Mouse (Mus musculus) neural tube, embryonic 15.5 days (tissue): ENCODE measurements around the gene Filip1. TPM values are rescaled to one million over a fixed set of nuclear protein-coding genes. Genes with fewer than 3 reads are reported as not detected.

Source experiments
- ATAC-seq: fragments of 200-750 bp; cut with Nextera tagmentation; 2 replicates; pipeline ENCODE4 v1.8.0; 2017; ENCODE audit warnings: mild to moderate bottlenecking, moderate TSS enrichment, moderate library complexity; ENCODE audit not compliant: low FRiP score
- H3K27ac ChIP-seq: fragments of 300-500 bp; sonication (generic); replicated peaks from 2 replicates; pipeline ENCODE4 v1.5.1; 2015; ENCODE audit warnings: mild to moderate bottlenecking, inconsistent platforms
- H3K27me3 ChIP-seq: fragments of 300-500 bp; sonication (generic); replicated peaks from 2 replicates; pipeline ENCODE4 v1.6.1; 2015; ENCODE audit warnings: inconsistent platforms
- H3K36me3 ChIP-seq: fragments of 300-500 bp; sonication (generic); 2 replicates; pipeline ENCODE4 v1.6.1; 2015; ENCODE audit warnings: inconsistent platforms
- H3K4me1 ChIP-seq: fragments of 300-500 bp; sonication (generic); 2 replicates; pipeline ENCODE4 v1.6.1; 2015; ENCODE audit warnings: inconsistent platforms
- H3K4me2 ChIP-seq: fragments of 300-500 bp; sonication (generic); 2 replicates; pipeline ENCODE4 v1.6.1; 2015; ENCODE audit warnings: inconsistent platforms, mild to moderate bottlenecking, moderate library complexity
- H3K4me3 ChIP-seq: fragments of 300-500 bp; sonication (generic); replicated peaks from 2 replicates; pipeline ENCODE4 v1.5.1; 2015; ENCODE audit warnings: mild to moderate bottlenecking, inconsistent platforms
- H3K9ac ChIP-seq: fragments of 300-500 bp; sonication (generic); replicated peaks from 2 replicates; pipeline ENCODE4 v1.6.1; 2015; ENCODE audit warnings: mild to moderate bottlenecking, inconsistent platforms
- H3K9me3 ChIP-seq: fragments of 300-500 bp; sonication (generic); replicated peaks from 2 replicates; pipeline ENCODE4 v1.6.1; 2016; ENCODE audit warnings: inconsistent platforms
- WGBS: fragments of 180-500 bp; shearing (Covaris S2); methylation state at CpG from one replicate; pipeline ENCODE4 v1.1.7; 2015; ENCODE audit warnings: mixed read lengths; 5-methylcytosine and 5-hydroxymethylcytosine counted together
- polyA plus RNA-seq: library from polyadenylated mRNA; unstranded; fragments of >200 nt; fragmentation: Nextera tagmentation; extraction: Ambion mirVana; gene quantifications from 2 replicates; pipeline ENCODE4 v1.2.1, GENCODE M21; 2015

Filip1 gene
- polyA plus RNA-seq, 1 experiment from 2014 or later, result 3.0 TPM

DNA sequence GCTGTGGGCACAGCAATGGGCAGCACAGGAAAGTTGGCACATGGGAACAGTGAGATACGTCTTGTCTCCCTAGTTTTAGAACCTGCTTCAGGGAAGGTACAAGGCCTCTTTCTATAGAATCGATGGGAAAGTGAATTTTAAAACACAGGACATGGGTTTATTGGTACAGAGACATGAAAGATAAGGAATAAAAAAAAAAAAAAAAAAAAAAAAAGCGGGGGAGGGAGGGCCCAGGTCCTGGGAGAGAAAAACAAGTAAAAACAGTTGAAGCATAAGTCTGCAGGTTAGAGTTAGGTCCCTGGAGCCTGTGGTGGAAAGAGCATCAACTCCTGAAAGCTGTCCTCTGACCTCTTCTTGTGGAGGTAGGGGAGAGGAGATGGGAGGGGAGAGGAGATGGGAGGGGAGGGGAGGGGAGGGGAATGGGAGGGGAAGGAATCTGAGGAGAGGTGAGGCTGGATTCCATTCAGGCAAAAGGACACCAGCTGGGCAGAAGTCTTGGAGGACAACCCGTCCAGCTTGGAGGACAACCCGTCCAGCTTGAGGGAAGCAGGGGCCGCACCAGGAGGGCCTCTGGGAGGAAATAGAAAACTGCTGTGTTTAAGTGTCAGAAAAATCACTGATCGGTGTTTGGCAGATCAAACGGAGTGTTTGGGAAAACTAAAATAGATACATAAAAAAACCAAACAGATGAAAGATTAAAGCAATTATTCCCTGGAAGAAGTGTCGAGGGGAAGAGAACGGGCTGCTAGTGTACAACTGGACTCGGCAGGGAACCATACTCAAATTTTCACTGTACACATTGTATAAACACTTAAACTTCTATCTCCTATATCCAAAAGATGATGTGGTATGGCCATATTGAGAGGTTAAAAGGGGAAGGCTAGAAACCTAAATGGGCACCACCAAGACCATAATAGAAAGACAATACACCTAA lies 201.4 kb downstream of the Filip1 start:
- no peaks in the 10 kb centered on the region for H3K36me3 ChIP-seq
- no peak overlapping the region for H3K4me3 ChIP-seq
- 86% methylated on average over 10 of the region's 11 CpGs for WGBS
- no peak for ATAC-seq
- no peak overlapping the region for H3K9ac ChIP-seq
- H3K9me3 ChIP-seq, result no peaks in the 10 kb centered on the region
- H3K4me2 ChIP-seq, result no peak overlapping the region
- no peak overlapping the region for H3K27ac ChIP-seq
- no peaks in the 10 kb centered on the region for H3K27me3 ChIP-seq
- no peaks in the 10 kb centered on the region for H3K4me1 ChIP-seq

DNA sequence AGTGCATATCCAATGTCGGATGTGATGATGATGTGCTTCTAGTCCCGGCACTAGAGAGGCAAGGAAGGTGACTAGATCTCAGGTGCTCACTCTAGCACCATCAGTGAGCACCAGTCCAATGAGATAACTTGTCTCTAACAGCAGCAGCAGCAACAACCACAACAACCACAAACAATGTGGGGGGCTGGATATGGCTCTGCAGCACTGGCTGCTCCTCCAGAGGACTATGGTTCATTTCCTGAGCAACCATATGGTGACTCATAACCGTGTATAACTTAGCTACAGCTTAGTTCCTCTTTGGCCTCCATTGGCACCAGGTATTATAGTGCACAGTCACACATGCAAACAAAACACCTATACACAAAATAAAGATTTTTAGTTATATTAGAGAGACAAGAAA lies 202.1 kb downstream of the Filip1 start:
- ATAC-seq, result no peak
- Histone ChIP-seq H3K9ac (no peak overlapping the region), H3K4me1 (no peaks in the 10 kb centered on the region), H3K27me3 (no peaks in the 10 kb centered on the region), H3K4me2 (no peak overlapping the region), H3K4me3 (no peak overlapping the region), H3K27ac (no peak overlapping the region), H3K9me3 (no peaks in the 10 kb centered on the region), H3K36me3 (no peaks in the 10 kb centered on the region)
- WGBS, result 87% methylated on average over 3 of the region's 3 CpGs

DNA sequence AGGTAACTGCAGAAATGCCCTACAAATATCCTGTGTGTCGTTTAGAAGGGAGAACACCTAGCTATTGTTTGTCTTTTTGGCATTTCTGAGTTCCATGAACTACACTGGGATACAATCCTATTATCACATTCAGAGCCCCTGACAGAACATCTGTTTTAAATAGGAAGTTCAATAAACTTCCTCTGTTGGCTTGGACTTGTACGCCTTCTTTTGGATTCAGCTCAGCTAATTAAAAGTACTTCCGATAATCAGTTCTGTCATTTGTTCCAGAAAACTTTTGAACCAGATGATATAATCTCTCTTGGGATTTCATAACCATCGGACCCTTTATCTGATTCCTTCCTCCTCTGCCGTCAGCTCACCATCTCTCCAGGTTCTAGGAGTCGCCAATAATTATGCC lies 203.2 kb downstream of the Filip1 start:
- Histone ChIP-seq H3K4me2 (no peak overlapping the region), H3K27me3 (no peaks in the 10 kb centered on the region), H3K9ac (no peak overlapping the region), H3K36me3 (no peaks in the 10 kb centered on the region), H3K27ac (no peak overlapping the region), H3K9me3 (no peaks in the 10 kb centered on the region), H3K4me3 (no peak overlapping the region), H3K4me1 (no peaks in the 10 kb centered on the region)
- whole genome bisulfite sequencing, result 85% methylated on average over 6 of the region's 6 CpGs
- ATAC-seq, result no peak

DNA sequence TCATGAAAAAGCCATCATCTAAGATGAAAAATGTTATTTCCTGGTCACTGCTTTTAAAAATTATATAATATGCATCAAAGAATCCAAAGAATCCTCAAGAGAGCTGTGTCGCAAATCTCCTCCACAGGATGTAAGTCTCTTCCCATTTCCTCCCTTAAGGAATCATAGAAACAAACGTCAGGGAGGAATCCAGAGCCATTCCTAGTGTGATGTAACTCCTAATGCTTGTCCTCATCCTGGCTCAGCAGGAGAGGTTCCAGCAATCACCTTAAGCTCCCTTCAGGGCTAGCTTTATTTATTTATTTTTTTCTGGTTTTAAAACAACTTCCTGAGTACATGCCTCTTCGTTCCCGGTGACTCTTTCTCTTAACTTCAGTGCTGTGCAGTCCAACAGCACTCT lies 205.5 kb downstream of the Filip1 start:
- Histone ChIP-seq H3K9ac (no peak overlapping the region), H3K4me1 (no peaks in the 10 kb centered on the region), H3K9me3 (no peaks in the 10 kb centered on the region), H3K4me2 (no peak overlapping the region), H3K27me3 (no peaks in the 10 kb centered on the region), H3K36me3 (no peaks in the 10 kb centered on the region), H3K4me3 (no peak overlapping the region), H3K27ac (no peak overlapping the region)
- 59% methylated on average over 4 of the region's 4 CpGs for WGBS
- ATAC-seq, result no peak

DNA sequence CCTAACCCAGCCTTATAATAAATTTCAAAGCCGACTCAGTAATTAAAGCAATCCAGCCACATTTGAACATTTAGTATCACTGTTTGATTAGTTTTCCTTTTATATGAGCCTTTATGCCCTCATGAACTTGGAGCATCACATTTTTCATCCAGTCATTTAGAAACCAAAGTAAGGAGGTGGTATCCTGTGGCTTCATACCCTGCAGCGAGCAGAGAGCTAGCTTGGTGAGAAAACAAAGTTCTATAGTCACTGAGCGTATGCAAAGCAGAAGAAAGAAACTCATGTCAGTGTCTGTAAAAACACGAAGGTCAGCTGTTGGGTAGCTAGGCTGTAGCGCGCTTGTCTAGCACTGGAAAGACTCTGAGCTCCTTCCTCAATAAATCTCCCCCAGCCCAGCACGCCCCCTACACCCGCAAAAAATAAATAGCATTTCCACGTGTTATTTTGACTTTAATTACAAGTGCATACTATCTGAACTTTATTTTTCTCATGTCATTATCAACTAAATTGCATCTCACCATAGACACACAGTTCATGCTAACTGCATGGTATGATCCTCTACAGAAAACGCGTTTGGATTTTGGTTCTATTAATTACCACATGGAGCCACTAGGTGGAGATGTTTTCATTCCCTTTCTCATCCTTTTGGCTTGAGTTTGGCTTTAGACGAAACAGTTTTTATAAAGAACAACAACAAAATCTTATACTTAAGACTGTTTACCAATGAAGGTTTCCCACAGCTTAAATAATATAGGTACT lies 206.2 kb downstream of the Filip1 start:
- no peak overlapping the region for H3K9ac ChIP-seq
- 0 out of 2 replicates have a peak overlapping the region, but pooled peaks have one; percentile 9 for H3K4me2 ChIP-seq
- WGBS, result 38% methylated on average over 12 of the region's 12 CpGs
- no peaks in the 10 kb centered on the region for H3K36me3 ChIP-seq
- peak; percentile 82; the same call in 1 of the 2 replicates for ATAC-seq
- H3K4me1 ChIP-seq, result no peaks in the 10 kb centered on the region
- H3K27ac ChIP-seq, result no peak overlapping the region
- H3K4me3 ChIP-seq, result no peak overlapping the region
- H3K27me3 ChIP-seq, result no peaks in the 10 kb centered on the region
- H3K9me3 ChIP-seq, result no peaks in the 10 kb centered on the region

DNA sequence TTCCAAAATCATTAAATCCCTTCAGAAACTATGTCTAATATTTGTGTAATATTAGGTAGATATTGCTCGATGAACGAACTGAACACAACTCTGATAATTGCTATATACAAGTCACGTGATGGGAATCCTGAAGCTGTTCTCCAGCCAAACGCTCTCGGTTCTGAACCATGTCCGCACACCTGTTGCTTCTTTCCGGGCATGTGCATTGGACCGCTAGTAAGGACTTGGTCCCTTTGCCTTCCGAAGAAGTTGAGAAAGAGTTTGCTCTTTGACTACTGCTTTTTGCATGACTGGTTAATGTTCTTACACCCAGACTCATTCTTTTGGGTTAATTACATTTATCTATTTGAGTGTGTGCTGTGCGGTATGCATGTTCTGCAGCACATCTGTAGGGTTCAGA lies 207.2 kb downstream of the Filip1 start:
- H3K27me3 ChIP-seq, result no peaks in the 10 kb centered on the region
- H3K9me3 ChIP-seq, result no peaks in the 10 kb centered on the region
- WGBS, result 90% methylated on average over 10 of the region's 10 CpGs
- no peaks in the 10 kb centered on the region for H3K36me3 ChIP-seq
- no peak for ATAC-seq
- no peak overlapping the region for H3K4me2 ChIP-seq
- no peak overlapping the region for H3K4me3 ChIP-seq
- H3K27ac ChIP-seq, result no peak overlapping the region
- H3K9ac ChIP-seq, result no peak overlapping the region
- H3K4me1 ChIP-seq, result no peaks in the 10 kb centered on the region

DNA sequence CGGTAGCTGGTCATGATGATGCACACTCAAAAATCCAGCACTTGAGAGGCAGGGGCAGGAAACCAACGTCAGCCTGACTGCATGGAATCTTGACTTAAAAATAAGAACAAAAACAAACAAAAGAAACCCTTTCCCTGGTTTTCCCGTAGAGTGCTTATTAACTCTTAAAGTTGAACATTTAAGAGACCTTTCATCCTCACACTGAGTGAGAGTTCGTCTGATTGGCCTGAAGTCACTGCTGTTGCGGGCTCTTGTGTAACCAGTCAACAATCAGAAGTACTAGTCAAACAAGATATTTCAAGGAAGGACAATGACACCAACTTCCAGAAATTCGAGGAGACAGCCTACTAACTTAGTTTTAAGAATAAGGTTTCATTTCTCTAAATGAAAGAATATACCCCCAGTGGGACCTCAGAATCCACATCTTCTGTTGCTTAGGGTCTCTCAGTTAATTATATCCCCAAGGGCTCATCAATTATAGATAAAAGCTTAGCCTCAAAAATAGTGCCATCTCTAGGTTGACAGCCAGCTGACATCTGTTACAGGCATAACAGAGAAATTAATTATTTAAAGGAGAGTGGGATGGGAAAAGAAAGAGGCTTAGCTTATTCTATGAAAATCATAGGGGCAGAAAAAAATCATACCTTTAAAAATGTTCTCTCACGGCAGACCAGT lies 216.1 kb downstream of the Filip1 start:
- Histone ChIP-seq H3K9me3 (no peaks in the 10 kb centered on the region), H3K4me2 (no peak overlapping the region), H3K27ac (no peak overlapping the region), H3K36me3 (no peaks in the 10 kb centered on the region), H3K4me1 (peaks cover 9% of the 10 kb centered on the region), H3K4me3 (no peak overlapping the region), H3K27me3 (no peaks in the 10 kb centered on the region), H3K9ac (no peak overlapping the region)
- 83% methylated on average over 7 of the region's 7 CpGs for WGBS
- ATAC-seq, result no peak

DNA sequence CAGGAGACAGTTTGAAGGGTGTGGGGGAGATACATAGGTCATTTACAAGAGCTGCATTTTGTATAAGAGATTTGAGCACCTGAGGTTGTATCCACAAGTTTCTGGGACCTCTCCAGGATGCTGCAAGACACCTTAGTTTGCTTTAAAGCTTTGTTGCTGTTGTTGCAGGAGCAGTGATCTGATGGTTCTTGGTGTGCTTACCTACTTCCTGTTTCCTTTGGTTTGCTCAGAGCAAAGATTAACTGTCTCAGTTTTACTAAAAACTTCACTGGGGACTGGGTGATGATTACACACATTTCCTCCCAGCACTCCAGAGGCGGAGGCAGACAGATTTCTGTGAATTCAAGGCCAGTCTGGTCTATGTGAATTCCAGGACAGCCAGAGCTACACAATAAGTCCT lies 217.6 kb downstream of the Filip1 start:
- no peak for ATAC-seq
- no peak overlapping the region for H3K9ac ChIP-seq
- WGBS, result 80% methylated on average over 1 of the region's 1 CpGs
- H3K36me3 ChIP-seq, result no peaks in the 10 kb centered on the region
- H3K27ac ChIP-seq, result no peak overlapping the region
- no peaks in the 10 kb centered on the region for H3K9me3 ChIP-seq
- no peak overlapping the region for H3K4me3 ChIP-seq
- no peaks in the 10 kb centered on the region for H3K27me3 ChIP-seq
- H3K4me2 ChIP-seq, result no peak overlapping the region
- H3K4me1 ChIP-seq, result peaks cover 22% of the 10 kb centered on the region

DNA sequence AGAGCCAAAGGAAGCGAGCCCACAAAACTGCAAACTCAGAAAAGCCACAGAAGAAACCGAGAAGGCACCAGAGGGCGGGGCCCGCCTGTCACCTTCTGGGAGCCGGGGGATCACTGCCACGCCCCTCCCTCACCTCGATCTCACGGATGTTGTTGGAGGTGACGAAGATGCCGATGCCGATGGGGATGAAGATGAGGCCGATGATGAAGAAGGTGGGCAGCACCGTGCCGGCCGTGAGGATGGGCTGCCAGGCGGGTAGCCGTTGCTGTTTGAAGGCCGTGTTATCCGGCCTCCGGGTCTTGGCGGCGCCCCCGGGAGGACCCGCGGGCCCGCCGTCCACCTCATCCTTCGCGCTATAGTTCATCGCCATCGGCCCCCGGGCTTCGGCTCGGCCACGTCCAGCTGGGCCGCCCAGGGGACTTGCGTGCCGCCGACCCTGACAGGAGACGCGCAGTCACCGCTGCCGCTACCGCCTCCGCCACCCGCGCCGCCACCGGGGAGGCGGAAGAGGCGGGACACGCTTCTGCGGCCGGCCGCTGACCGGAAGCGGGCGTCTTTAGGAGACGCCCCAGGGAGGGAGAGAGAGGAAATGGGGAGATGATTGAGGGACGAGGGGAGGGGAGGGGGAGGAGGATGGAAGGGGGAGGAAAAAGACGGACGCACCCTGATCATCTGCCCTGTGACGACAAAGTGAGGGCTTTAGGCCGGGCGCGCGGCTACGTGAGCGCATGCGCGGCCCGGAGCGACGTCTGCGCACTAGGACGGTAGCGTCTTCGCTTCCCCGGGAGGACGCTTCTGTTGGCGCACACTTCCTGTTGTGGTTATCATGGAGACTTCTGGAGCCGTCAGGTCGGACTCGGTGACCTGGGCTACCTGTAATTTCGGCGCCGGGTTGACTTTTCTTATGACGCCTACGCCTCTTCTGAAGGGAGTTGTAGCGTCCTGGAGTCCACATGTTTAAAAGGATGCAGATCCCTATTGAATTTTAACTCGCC lies 219.5 kb downstream of the Filip1 start, which contains the start of gene Tmem30a:
Gene Tmem30a (minus strand): TSS at position 667 of the 995 bp plus-strand sequence.
- Histone ChIP-seq H3K4me1 (peaks cover 30% of the 10 kb centered on the region), H3K4me2 (peak within 1 kb of the TSS; percentile 72), H3K4me3 (peak within 1 kb of the TSS; percentile 83), H3K9me3 (no peaks in the 10 kb centered on the region), H3K27me3 (no peaks in the 10 kb centered on the region), H3K27ac (peak within 1 kb of the TSS; percentile 90), H3K36me3 (no peaks in the 10 kb centered on the region), H3K9ac (peak within 1 kb of the TSS; percentile 86)
- WGBS, result under 1% methylated on average over 91 of the region's 91 CpGs
- peak; percentile 98 for ATAC-seq

DNA sequence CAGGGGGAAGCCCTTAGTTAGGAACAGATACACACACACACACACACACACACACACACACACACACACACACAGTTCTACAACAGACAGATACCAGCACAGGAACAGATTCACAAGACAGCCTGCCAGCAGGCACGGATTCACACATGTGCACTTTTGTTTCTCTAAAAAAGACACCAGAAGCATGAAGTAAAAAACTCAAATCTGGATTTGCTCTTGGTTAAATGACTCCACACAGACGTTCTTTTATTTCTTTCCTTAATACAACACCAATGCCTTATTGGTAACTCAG lies 226.9 kb downstream of the Filip1 start:
- H3K4me3 ChIP-seq, result no peak overlapping the region
- no peak for ATAC-seq
- no peak overlapping the region for H3K9ac ChIP-seq
- no peaks in the 10 kb centered on the region for H3K27me3 ChIP-seq
- no peaks in the 10 kb centered on the region for H3K9me3 ChIP-seq
- H3K4me1 ChIP-seq, result peaks cover 28% of the 10 kb centered on the region
- WGBS, result 63% methylated on average over 2 of the region's 2 CpGs
- H3K27ac ChIP-seq, result no peak overlapping the region
- no peaks in the 10 kb centered on the region for H3K36me3 ChIP-seq
- H3K4me2 ChIP-seq, result no peak overlapping the region
